Mouse (Mus musculus) frontal cortex, postnatal 25 days (tissue): ENCODE measurements around the gene Sympk.
"Not testable (repeated sequence)": the region's sequence is repeated elsewhere in the genome, so short reads cannot be mapped to it uniquely, and the experiment has no call there.

Experiments used
- DNase-seq, 2 experiments: peaks; one replicate each; pipeline ENCODE4 v3.0.0; 2022; ENCODE audit warnings: low spot score in 2 of 2

Sympk gene

DNA sequence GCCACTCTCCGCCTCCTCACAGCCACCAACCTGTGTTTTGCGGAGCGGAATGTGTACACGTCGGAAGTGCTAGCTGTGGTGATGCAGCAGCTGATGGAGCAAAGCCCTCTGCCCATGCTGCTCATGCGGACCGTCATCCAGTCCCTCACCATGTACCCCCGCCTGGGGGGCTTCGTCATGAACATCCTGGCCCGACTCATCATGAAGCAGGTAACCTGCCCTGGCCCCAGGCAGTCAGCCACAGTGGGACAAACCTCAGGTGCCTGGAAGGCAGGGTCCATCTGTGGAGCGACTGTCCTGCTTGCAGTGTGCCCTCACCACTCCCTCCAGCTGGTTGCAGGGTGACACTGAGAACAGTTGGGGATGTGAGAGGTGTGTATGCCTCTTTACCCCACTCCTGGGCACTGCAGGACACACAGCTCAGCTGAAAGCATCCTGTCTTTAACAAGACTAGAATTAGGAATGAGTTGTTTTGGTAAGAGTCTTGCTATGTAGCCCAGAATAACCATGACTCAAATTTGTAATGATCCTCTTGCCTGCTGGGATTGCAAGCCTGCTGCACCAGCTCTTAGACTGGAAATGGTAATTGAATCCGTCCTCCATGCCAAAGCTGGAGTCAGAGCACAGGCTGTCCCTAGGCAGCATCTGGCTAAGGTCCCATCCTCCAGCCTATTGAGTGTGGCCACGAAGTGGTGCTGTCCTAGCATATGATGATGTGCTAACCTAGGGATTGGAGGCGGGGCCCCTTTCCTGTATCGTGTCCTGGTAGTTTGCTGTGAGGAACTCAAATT, 28.4 kb downstream of the Sympk start:
- no peak for DNase-seq

GRCm38 (mm10) chr7:19053136-19053532, 29.0 kb downstream of the Sympk start:
- DNase-seq: no peak

- no peak for DNase-seq
Observed at GRCm38 (mm10) chr7:19054047-19054776, 30.0 kb downstream of the Sympk start, which contains the start of gene Rsph6a. Gene Rsph6a, plus strand, starts transcription at chr7:19054690.

GRCm38 (mm10) chr7:19054777-19055076, 30.6 kb downstream of the Sympk start:
- DNase-seq: no peak

GRCm38 (mm10) chr7:19055108-19055507, 30.9 kb downstream of the Sympk start:
- DNase-seq: no peak

DNA sequence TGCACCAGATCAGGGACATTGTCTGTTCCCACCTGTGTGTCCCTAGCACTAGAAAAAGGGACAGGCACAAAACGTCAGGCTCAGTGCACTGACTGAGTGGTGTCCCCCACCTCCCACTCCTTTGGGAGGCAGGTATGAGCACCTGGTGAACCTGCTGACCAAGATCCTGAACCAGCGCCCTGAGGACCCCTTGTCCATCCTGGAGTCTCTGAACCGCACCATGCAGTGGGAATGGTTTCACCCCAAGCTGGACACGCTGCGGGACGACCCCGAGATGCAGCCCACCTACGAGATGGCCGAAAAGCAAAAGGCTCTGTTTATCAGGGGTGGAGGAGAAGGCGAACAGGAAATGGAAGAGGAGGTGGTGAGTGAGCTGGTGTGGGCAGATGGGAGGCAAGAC, 33.2 kb downstream of the Sympk start:
- DNase-seq: no peak

DNA sequence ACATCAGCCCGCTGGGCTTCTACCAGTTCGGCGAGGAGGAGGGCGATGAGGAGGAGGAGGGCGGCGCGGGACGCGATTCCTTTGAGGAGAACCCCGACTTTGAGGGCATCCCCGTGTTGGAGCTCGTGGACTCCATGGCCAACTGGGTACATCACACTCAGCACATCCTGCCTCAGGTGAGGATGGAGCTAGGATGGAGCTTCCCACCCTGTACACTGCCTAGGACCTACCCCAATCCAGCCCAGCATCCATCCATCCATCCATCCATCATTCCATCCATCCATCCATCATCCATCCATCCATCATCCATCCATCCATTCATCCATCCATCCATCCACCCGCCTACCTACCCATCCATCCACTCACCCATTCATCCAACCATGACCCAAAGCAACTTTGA, 41.7 kb downstream of the Sympk start:
- DNase-seq: no peak

- DNase-seq: no peak
Observed at GRCm38 (mm10) chr7:19067063-19067462, 42.9 kb downstream of the Sympk start.

- no peak for DNase-seq
Observed at GRCm38 (mm10) chr7:19067935-19068334, 43.8 kb downstream of the Sympk start.

- DNase-seq: peak; percentile 52 to 68
Observed at GRCm38 (mm10) chr7:19068707-19069106, 44.5 kb downstream of the Sympk start.

DNA sequence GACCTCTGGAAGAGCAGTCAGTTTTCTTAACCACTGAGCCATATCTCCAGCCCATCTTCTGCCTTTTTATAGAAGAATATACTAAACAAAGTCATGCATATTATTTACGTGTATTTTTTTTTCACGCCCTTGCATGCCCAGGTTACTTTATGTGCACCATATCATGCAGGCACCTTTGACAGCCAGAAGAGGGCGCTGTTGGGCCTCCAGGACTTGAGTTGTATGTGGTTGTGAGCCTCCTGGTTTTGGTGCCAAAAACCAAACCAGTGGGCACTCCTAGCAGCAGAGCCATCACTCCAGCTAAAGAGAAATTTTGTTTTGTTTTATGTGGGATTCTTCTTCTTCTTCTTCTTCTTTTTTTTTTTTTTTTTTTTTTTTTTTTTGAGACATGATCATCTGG, 45.3 kb downstream of the Sympk start:
- no peak for DNase-seq

DNA sequence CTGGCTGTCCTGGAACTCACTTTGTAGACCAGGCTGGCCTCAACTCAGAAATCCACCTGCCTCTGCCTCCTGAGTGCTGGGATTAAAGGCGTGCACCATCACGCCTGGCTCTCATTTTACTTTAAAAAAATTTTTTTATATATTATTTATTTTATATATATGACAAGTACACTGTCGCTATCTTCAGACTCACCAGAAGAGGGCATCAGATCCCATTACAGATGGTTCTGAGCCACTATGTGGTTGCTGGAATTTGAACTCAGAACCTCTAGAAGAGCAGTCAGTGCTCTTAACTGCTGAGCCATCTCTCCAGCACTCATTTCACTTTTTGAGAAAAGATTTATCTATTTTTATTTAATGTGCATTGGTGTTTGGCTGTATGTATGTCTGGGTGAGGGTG, 46.8 kb downstream of the Sympk start:
- not testable (repeated sequence) for DNase-seq

- no peak for DNase-seq
Observed at GRCm38 (mm10) chr7:19073504-19073903, 49.3 kb downstream of the Sympk start.

DNA sequence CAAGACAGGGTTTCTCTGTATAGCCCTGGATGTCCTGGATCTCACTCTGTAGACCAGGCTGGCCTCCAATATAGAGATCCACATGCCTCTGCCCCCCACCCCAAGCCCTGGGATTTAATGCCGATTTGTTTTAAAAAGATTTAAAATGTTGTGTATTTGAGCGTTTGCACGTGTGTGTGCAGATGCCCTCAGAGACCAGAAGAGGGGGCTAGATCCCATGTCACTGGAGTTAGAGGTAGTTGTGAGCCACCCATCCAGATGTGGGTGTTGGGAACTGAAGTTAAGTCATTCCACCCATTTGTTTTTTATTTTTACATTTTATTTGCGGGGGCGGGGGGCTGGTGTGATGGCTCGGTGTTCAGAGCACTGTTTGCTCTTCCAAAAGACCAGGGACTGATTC, 50.3 kb downstream of the Sympk start:
- DNase-seq: no peak

GRCm38 (mm10) chr7:19075231-19075630, 51.1 kb downstream of the Sympk start:
- no peak for DNase-seq

DNA sequence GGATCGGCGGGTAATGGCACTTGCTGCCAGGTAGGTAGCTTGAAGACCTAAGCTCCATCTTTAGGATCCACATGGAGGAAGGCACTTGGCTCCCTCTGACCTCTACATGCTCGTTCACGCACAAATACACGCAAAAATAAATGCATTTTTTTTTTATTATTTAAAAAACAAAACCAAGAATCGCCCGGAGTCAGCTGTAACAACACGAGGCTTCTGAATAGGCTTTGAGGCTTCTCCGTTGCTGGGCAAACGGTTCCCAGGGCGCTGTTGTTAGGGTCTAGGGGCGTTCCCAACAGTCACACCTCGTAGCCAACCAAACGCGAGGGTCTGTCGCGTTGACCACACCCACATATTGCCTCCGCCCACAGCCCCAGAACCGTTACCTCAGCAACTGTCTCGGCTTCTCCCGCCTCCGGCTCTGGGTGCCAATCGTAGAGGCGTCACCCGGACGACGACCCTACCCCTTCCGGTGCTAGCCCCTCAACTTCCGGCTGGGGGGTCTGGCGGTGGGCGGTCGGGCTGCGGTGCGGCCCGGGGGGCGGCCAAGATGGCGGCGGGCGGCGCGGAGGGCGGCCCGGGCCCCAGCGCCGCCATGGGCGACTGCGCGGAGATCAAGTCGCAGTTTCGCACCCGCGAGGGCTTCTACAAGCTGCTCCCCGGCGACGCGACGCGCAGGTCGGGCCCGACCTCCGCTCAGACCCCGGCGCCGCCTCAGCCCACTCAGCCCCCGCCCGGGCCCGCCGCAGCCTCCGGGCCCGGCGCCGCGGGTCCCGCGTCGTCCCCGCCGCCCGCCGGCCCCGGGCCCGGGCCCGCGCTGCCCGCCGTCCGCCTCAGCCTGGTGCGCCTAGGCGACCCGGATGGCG, 51.8 kb downstream of the Sympk start, which contains the start of gene Dmwd:
TSS of gene Dmwd (plus strand) at position 505 of the 863 bp plus-strand sequence.
- peak; percentile 81 to 94 for DNase-seq

- DNase-seq: no peak
Observed at GRCm38 (mm10) chr7:19076586-19076991, 52.4 kb downstream of the Sympk start.

GRCm38 (mm10) chr7:19077761-19078160, 53.6 kb downstream of the Sympk start:
- DNase-seq: no peak

DNA sequence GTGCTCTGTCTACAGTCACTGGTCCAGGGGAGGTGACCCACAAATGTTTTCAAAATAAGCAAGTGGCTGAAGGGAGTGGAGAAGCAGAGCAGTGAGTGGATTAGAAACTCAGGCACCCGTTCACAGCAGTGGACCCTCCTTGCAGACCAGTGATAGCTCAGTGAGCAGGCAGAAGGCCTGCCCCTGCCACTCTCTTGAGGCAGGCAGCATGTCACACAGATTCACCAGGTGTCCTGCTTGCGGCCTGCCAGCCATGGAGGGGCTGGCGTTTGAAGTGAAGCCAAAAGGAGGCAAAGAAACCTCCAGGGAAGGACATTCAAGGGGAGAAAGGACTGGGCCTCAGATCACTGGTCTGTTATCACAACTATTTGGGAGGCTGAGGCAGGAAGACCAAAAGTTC, 54.6 kb downstream of the Sympk start:
- DNase-seq: no peak

DNA sequence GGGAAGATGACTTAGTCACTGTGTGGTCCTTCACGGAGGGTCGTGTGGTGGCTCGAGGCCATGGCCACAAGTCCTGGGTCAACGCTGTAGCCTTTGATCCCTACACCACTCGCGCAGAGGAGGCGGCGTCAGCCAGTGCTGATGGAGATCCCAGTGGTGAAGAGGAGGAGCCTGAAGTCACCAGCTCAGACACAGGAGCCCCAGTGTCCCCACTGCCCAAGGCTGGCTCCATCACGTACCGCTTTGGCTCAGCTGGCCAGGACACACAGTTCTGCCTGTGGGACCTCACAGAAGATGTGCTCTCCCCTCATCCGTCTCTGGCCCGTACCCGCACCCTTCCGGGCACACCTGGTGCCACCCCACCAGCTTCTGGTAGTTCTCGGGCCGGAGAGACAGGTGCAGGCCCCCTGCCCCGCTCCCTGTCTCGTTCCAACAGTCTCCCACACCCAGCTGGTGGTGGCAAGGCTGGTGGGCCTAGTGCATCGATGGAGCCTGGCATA, 56.3 kb downstream of the Sympk start:
- no peak for DNase-seq

GRCm38 (mm10) chr7:19082171-19082570, 58.0 kb downstream of the Sympk start:
- DNase-seq: no peak

DNA sequence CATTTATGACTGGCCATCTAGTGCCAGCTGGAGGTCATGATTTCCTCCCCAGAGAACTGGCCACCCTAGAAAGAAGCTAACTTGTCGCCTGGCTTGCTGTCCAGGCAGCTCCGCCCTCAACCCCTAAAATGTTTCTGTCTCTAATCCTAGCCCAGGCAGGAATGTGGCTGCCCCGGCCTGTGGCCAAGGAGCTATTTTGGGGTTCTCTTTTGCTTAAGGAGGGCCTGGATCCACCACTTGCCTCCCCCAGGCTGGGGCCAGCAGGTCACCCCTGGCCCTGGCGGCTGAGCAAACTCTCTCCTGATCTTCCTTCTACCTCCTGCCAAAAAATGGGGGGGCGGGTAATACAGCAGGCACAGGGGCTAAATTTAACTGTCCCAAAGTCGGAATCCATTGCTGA, 58.9 kb downstream of the Sympk start:
- no peak for DNase-seq
